Mouse (Mus musculus) cortical plate, adult 2 months (tissue): ENCODE measurements around the gene Snx25.

Source experiments
- CTCF ChIP-seq: fragments of 200-500 bp; IDR thresholded peaks from 2 replicates; pipeline ENCODE4 v1.5.1; 2011; ENCODE audit warnings: mild to moderate bottlenecking, control low read depth, low read length; ENCODE audit not compliant: insufficient read depth; ENCODE audit errors: extremely low read depth
- POLR2A ChIP-seq: fragments of 200-500 bp; IDR thresholded peaks from 2 replicates; pipeline ENCODE4 v1.6.1; 2011; ENCODE audit warnings: mild to moderate bottlenecking, low read length, control low read depth; ENCODE audit not compliant: insufficient read depth; ENCODE audit errors: extremely low read depth

DNA sequence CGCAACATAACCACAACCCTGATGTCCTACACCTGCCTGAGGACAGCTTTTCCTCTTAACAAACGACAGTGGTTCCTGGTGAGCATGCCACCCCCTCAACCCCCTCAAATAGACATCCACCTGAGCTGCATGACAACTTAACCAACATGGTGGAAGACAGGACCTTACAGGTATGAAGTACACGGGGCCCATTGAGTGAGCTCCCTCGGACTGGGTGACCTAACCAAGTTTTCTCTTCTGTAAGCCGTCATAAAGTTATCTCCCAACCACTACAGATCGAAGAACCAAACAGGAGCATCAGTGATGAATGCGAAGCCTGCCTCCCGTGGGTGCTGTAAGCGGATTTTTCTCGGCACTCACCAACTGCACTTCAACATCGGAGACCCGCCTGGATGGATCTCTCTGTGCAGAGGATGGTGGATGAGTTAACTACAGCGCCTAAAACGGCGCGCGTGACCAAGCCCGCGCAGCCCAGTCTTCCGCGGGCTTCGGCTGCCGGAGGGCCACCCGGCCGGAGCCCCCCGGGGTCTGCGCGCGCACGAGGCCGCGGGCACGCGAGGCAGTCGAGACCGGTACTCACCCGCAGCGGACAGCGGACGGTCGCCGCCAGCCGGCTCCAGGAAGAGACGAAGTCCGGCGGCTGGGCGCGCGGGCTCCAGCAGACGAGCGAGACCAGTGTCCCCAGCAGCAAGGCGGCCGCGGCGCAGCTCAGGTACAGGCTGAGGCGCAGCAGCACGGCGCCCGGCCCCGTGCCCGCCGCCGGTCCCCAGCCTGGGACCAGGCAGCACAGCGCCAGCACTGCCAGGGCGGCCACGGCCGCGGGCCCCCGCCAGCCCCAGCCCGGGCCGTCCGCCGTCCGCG, 527 bp downstream of the Snx25 start, which contains the start of gene Cfap97:
- TF ChIP-seq CTCF (no peak), POLR2A (no peak)
